Mouse (Mus musculus) MEL (cell line): ENCODE results near the gene Plb1.
A peak's percentile ranks its signal among the peaks of the same experiment; 100 is the strongest.

ENCODE experiments used
- BHLHE40 ChIP-seq: IDR thresholded peaks from 2 replicates; pipeline ENCODE4 v1.6.1; 2012; ENCODE audit warnings: low read depth, mild to moderate bottlenecking, inconsistent platforms, low read length, improper control_type of control experiment, borderline replicate concordance
- CTCF ChIP-seq, 3 experiments: IDR thresholded peaks in 2 of 3; conservative IDR thresholded peaks in 1 of 3; 2 replicates each; pipeline ENCODE4 v1.5.1; 2011 to 2012; ENCODE audit warnings: low read length in 3 of 3, low read depth in 2 of 3, mild to moderate bottlenecking in 2 of 3, improper control_type of control experiment in 1 of 3, inconsistent platforms in 1 of 3, mixed read lengths in 1 of 3, moderate library complexity in 1 of 3; ENCODE audit not compliant: control insufficient read depth in 1 of 3, insufficient read depth in 1 of 3, poor library complexity in 1 of 3, severe bottlenecking in 1 of 3
- MAFK ChIP-seq: IDR thresholded peaks from 2 replicates; pipeline ENCODE4 v1.6.1; 2011; ENCODE audit warnings: low read depth, mild to moderate bottlenecking, low read length, improper control_type of control experiment, borderline replicate concordance
- NELFE ChIP-seq: IDR thresholded peaks from 2 replicates; pipeline ENCODE4 v1.6.1; 2011; ENCODE audit warnings: low read depth, low read length, improper control_type of control experiment
- NRF1 ChIP-seq: IDR thresholded peaks from 2 replicates; pipeline ENCODE4 v1.6.1; 2014; ENCODE audit warnings: low read depth, mild to moderate bottlenecking, inconsistent platforms, low read length, improper control_type of control experiment, moderate library complexity; ENCODE audit not compliant: poor library complexity, insufficient read depth, severe bottlenecking
- POLR2A ChIP-seq, 2 experiments: IDR thresholded peaks; 2 replicates each; pipeline ENCODE4 v1.6.1; 2011 to 2012; ENCODE audit warnings: low read length in 2 of 2, mild to moderate bottlenecking in 2 of 2, control low read depth in 1 of 2, improper control_type of control experiment in 1 of 2, low read depth in 1 of 2, moderate library complexity in 1 of 2; ENCODE audit not compliant: control insufficient read depth in 1 of 2, insufficient read depth in 1 of 2, poor library complexity in 1 of 2
- USF1 ChIP-seq: IDR thresholded peaks from 2 replicates; pipeline ENCODE4 v1.6.1; 2014; ENCODE audit warnings: low read depth, mild to moderate bottlenecking, inconsistent platforms, low read length, improper control_type of control experiment, moderate library complexity

GRCm38 (mm10) chr5:32197698-32198097, 34.8 kb upstream of the Plb1 start:
- TF ChIP-seq USF1 (peak; percentile 58), MAFK (no peak), BHLHE40 (no peak), CTCF (IDR thresholded peaks at IDR 0.05 in 2 of 3, conservative IDR thresholded peaks at IDR 0.05 in 1 of 3; ENCODE audit: control insufficient read depth in 1 of 3, insufficient read depth in 1 of 3, low read depth in 2 of 3, low read length in 3 of 3, poor library complexity in 1 of 3, severe bottlenecking in 1 of 3) (peak; percentile 97 to 100 (median 99); a peak in 5 of 6 replicates), POLR2A (IDR thresholded peaks at IDR 0.05; ENCODE audit: control insufficient read depth in 1 of 2, insufficient read depth in 1 of 2, low read depth in 1 of 2, low read length in 2 of 2, poor library complexity in 1 of 2) (no peak; a peak in 1 of 4 replicates), NELFE (no peak), NRF1 (peak; percentile 27; the same call in 1 of the 2 replicates)
